Mouse (Mus musculus) CD4-positive, CD25-positive, alpha-beta regulatory T cell, adult 2 months (primary cell): ENCODE measurements at regions not wholly inside any gene's neighbourhood (a gene's known extent, or its start where the extent isn't known, plus 50 kb on each side); places are given as distances from the start of the nearest gene placed in this dataset.
A peak's percentile ranks its signal among the peaks of the same experiment; 100 is the strongest.

Experiments used
- DNase-seq: peaks from one replicate; pipeline ENCODE4 v3.0.0-alpha.2; 2012; ENCODE audit warnings: low read depth, low spot score

GRCm38 (mm10) chr12:57809961-57810360 is 246.0 kb downstream of the Ttc6 start:
- no peak for DNase-seq

GRCm38 (mm10) chr12:57823809-57824208 is 259.9 kb downstream of the Ttc6 start:
- DNase-seq: no peak

- DNase-seq: peak; percentile 3
These were observed 261.8 kb downstream of the Ttc6 start for GRCm38 (mm10) chr12:57825754-57826153.

DNA sequence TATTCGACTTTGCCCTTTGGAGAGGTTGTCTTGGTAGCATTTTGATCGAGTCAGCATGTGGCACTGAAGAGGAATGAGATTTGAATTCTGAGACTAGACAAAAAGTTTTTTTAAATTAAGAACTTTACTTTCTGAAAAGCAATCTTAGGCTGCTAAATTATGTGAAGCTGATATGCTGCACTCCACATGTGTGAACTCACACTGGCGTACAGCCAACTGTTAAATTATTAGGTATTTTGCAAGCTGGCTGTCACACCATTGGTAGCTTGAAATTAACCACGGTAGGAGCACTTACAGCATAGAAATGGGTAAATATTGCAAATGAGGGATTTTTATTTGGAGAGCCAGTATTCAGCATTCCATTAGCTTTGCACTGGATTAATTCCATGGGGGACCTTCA is 278.9 kb downstream of the Ttc6 start:
- no peak for DNase-seq

- no peak for DNase-seq
These were observed 307.1 kb downstream of the Ttc6 start for GRCm38 (mm10) chr12:57871028-57871427.

DNA sequence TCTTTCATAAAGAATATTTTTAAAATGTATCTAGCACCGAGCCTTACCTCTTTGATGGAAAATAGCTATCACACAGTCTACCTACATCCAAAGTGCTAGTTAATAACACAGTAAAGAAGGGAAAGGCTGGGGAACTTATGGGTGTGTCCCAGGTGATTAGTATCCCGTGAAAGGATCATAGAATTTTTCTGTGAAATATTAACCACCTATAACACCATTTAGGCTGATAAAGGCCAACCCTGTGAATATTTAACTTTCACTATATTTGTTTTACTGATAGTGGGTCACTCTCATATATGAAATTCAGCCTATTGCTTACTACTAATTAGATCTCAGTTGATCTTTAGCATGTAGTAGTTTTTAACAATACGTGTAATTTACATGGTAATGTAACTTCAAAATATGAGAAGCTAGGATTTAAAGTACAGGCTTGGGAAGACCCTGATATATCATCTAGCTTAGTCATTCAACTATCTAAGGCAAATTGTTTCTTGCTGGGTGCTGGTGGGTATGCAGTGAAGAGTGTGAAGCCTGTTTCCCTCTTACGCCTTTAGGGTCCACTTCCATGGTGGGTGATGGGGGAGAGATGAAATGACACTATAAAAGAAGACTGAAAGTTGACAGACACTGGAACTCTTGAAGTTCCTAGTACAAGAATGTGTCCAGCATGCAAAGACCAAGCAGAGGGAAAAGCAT is 320.6 kb upstream of the Sstr1 start:
- no peak for DNase-seq

- DNase-seq: no peak
These were observed 320.0 kb upstream of the Sstr1 start for GRCm38 (mm10) chr12:57891556-57891955.

DNA sequence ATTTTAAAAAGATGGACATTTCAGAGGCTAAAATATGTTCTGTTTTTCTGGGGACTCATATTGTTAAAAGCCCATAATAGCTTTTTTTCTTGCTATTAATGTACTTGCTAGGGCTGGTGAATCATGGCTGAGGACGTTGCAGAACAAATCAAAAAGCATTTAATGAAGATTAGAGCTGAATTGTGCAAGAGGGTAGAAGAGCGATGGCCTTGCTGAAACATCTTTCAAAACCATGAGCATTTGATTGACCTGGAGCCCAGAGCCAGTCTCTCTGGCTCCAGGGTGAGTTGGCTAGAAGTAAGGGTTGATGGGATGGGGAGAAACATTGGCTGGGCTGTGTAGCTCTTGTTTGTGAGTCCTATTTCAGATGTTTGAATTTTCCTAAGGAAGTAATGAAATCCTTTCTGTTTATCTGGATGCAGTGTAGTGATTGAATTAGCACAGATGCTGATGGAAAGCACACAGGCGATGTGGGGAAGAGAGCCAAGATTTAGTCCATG is 313.8 kb upstream of the Sstr1 start:
- DNase-seq: no peak

DNA sequence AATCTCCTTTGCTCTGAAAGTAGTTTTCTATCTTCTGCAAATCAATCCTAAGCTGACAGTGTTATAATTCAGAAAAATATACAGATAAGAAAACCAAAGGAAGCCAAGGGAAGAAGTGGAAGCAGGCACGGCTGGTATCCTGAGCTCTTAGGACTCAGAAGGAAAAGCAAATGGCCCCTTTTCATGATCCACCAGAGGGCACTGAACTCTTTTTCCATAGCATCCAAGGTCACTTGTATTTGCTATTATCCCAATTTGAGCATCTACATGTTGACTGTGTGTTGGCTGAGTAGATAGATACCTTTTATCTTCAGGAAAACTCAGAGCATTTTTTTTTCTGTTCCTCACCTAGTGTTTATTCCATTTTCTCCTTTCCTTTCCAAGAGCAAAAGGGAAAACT is 306.9 kb upstream of the Sstr1 start:
- no peak for DNase-seq

- no peak for DNase-seq
These were observed 293.4 kb upstream of the Sstr1 start for GRCm38 (mm10) chr12:57918211-57918610.

DNA sequence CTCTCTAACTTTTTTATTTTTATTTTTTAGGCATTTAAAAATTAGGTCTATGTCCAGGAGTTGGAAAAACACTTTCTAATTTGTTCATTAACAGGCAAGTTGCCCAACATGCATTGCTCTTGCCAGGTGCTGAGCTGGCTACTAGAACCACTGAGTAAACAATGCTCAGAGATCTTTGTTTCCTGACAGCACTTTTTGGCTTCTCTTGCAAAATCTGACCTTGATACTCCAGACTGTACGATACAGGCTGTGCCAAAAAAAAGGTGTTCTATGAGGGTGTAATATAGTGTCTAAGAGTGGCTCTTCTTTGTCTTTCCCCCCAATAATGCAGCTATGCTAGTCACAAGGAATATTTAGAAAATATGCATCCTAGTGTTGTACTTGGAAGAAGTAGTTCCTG is 289.5 kb upstream of the Sstr1 start:
- DNase-seq: no peak

- DNase-seq: no peak
These were observed 287.1 kb upstream of the Sstr1 start for GRCm38 (mm10) chr12:57924422-57924821.

GRCm38 (mm10) chr12:57926886-57927285 is 284.7 kb upstream of the Sstr1 start:
- no peak for DNase-seq

- DNase-seq: no peak
These were observed 283.5 kb upstream of the Sstr1 start for GRCm38 (mm10) chr12:57928030-57928429.

- DNase-seq: no peak
These were observed 279.7 kb upstream of the Sstr1 start for GRCm38 (mm10) chr12:57931856-57932255.

DNA sequence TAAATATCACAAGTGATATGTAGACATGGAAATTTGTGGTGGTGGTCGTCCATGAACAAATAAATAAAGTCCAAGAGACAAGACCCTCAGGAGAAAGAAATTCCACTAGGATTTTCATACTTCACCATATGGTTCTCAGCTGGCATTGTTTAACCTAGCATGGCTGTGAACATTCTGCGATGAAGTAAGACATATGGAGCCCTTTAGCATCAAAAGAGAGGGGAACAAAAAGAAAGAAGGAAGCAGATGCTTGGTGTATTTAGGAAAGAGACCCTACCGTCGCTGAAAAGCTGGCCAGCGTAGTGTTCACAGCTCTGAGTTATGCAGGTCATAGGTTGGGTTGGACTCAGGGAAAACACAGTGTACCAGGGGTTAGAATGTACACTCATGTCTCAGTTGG is 261.7 kb upstream of the Sstr1 start:
- DNase-seq: no peak

GRCm38 (mm10) chr12:57958527-57958926 is 253.0 kb upstream of the Sstr1 start:
- no peak for DNase-seq

DNA sequence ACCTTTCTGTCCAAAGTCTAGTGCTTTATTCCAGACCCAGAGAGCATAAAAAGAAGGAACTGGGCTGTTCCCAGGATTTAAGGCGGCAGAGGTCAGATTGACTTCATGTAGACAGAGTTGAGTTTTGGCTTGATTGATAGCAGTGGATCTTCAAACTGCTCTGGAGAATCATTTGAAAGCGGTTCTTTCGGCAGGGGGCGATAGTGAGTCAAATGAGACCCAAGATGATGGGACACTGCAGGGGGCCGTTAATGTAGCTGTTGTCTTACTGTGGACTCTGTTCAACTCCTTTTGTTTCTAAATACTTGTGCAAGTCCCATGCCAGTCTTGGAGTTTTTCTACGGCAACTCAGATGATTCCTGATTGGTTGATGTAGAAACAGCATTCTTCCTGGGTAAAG is 251.4 kb upstream of the Sstr1 start:
- DNase-seq: no peak

GRCm38 (mm10) chr12:57969168-57969567 is 242.4 kb upstream of the Sstr1 start:
- no peak for DNase-seq

DNA sequence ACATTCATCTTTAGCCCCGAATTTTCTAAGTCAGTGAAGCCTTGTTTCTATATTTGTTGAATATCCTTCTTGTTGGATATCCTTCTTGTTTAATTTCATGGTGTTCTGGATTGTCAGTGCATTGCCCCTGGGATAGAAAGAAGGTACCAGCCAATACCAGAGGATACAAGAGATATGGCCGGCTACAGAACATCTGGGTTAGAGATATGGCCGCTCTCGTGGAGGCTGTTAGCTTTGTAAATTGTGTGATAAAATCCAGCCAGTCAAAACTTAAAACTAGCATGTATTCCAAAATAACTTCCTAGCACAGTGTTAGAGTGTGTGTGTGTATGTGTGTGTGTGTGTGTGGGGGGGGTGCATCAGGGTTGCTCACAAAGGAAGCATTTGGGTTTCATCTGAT is 241.4 kb upstream of the Sstr1 start:
- DNase-seq: no peak

DNA sequence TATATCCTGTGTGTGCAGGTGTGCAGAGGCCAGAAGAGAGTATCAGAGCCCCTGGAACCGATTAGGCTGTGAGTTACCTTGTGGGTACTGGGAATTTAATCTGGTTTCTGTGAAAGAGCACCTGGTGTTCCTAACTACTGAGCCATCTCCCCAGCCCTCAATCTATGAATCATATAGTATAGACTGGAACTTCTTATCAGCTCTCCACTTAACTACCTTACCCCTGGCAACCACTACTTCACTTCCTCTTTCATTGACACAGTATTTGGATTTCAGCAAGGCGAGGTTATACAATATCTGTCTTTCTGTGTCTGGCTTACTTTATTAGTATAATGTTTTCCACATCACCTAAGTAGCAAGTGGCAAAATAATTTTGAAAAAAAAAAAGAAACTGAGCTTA is 239.1 kb upstream of the Sstr1 start:
- no peak for DNase-seq
